Mouse (Mus musculus): ENCODE measurements around the gene Mcrip2. TPM values are rescaled to one million over a fixed set of nuclear protein-coding genes. Genes with fewer than 3 reads are reported as not detected.

Gene Mcrip2
- total RNA-seq, 1 experiment, result 12.3 TPM

DNA sequence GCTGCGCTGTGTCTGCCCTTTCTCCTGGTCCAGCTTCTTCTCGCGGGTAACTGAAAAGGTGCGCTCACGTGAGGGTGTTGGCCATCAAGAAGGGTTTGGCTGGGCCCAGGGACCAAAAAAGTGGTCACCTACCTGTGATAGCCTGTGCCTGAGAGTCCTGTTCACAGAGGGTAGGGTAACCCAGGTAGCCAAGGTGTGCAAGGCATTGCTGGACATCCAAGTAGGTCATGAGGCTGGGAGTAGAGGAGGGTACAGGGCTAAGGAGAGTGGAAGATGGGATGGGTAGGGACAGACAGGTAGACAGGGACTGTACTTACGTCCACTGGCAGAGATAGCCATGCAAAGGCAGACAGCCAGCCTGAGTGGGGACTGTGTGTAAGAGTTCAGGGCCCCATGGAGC is 28.0 kb downstream of the Mcrip2 start:
- in situ Hi-C loops (cut with MboI; ENCODE audit: low sequenced_read_pairs in 2 of 2, unreplicated experiment in 2 of 2), result no loop called here
- Histone ChIP-seq H3K4me1 (ENCODE audit: control insufficient read depth in 2 of 2, insufficient read depth in 2 of 2, low read length in 2 of 2, poor library complexity in 1 of 2) (peaks cover 2 to 16% of the 10 kb centered on the region in 2 experiments; a peak in 1 of 4 replicates), H3K4me3 (ENCODE audit: insufficient read depth in 1 of 2, low read depth in 1 of 2, low read length in 2 of 2, poor library complexity in 1 of 2, severe bottlenecking in 1 of 2) (no peak overlapping the region)

DNA sequence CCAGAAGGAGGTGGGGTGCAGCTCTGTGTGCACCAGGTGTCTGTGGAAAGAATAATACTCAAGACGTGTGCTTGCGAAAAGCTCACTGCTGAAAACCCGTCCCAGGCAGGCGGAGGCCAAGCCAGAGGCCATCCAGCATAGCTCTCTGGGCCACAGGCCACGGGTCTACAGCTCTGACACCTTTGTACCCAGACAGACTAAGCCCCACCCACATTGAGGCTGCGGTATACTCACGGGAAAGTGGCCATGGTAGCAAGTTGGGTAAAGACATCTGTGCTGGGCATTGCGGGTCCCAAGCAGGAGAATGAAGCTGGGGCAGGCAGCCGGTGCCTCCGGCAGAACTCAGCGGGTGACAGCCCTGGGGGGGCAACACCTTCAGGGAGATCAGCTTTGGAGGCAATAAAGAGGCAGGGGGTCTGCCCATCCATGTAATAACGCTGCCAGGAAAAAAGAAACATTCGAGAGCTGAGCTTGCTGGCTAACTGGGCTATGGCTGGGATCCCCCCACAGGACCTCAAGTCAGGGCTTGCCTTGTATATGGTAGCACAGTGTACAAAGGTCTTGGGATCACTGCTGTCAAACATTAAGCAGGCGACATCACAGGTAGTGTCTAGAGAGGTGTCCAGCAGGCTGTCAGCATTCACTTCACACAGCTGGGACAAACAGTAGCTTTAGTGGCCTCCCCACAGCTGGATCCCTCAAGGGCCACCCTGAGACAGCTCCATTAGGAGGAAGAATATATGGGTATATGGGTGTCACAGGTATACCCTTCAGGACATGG is 28.9 kb downstream of the Mcrip2 start:
- peaks cover 55% of the 10 kb centered on the region for H3K36me3 ChIP-seq (ENCODE audit: control insufficient read depth, insufficient read depth, low read length, poor library complexity, severe bottlenecking)
- no peak overlapping the region for H3K9ac ChIP-seq (ENCODE audit: insufficient read depth, low read depth, low read length, poor library complexity, severe bottlenecking)
- H3K4me1 ChIP-seq (ENCODE audit: control insufficient read depth in 2 of 2, insufficient read depth in 2 of 2, low read length in 2 of 2, poor library complexity in 1 of 2), result peaks cover 1 to 23% of the 10 kb centered on the region in 2 experiments; a peak in 1 of 4 replicates
- TF ChIP-seq ZC3H11A (IDR thresholded peaks at IDR 0.05; ENCODE audit: borderline replicate concordance, low read depth, low read length), result no peak
- no peak for TF ChIP-seq CHD2 (IDR thresholded peaks at IDR 0.05; ENCODE audit: low read depth, low read length)
- no peak for TF ChIP-seq MAFK (IDR thresholded peaks at IDR 0.05; ENCODE audit: insufficient read depth, low read depth, low read length)
- TF ChIP-seq HCFC1 (IDR thresholded peaks at IDR 0.05; ENCODE audit: borderline replicate concordance, insufficient read depth, low read length), result no peak
- TF ChIP-seq ZNF384 (IDR thresholded peaks at IDR 0.05; ENCODE audit: low read depth, low read length), result no peak
- DNase-seq (ENCODE audit: low read depth, low spot score), result no peak
- no peaks in the 10 kb centered on the region for H3K9me3 ChIP-seq (ENCODE audit: control insufficient read depth, insufficient read depth, low read depth, low read length)
- H3K4me3 ChIP-seq (ENCODE audit: insufficient read depth in 1 of 2, low read depth in 1 of 2, low read length in 2 of 2, poor library complexity in 1 of 2, severe bottlenecking in 1 of 2), result no peak overlapping the region
- in situ Hi-C loops (cut with MboI; ENCODE audit: low sequenced_read_pairs in 2 of 2, unreplicated experiment in 2 of 2), result no loop called here
- H3K27ac ChIP-seq (ENCODE audit: insufficient read depth, low read depth, low read length, poor library complexity, severe bottlenecking), result no peak overlapping the region

More for the DNA sequence above, 28.0 kb downstream of the Mcrip2 start:
- Histone ChIP-seq H3K9me3 (ENCODE audit: control insufficient read depth, insufficient read depth, low read depth, low read length) (no peaks in the 10 kb centered on the region), H3K9ac (ENCODE audit: insufficient read depth, low read depth, low read length, poor library complexity, severe bottlenecking) (no peak overlapping the region), H3K36me3 (ENCODE audit: control insufficient read depth, insufficient read depth, low read length, poor library complexity, severe bottlenecking) (peaks cover 47% of the 10 kb centered on the region), H3K27ac (ENCODE audit: insufficient read depth, low read depth, low read length, poor library complexity, severe bottlenecking) (no peak overlapping the region)
- TF ChIP-seq CHD2 (IDR thresholded peaks at IDR 0.05; ENCODE audit: low read depth, low read length) (no peak), MAFK (IDR thresholded peaks at IDR 0.05; ENCODE audit: insufficient read depth, low read depth, low read length) (no peak), ZC3H11A (IDR thresholded peaks at IDR 0.05; ENCODE audit: borderline replicate concordance, low read depth, low read length) (no peak), ZNF384 (IDR thresholded peaks at IDR 0.05; ENCODE audit: low read depth, low read length) (no peak), HCFC1 (IDR thresholded peaks at IDR 0.05; ENCODE audit: borderline replicate concordance, insufficient read depth, low read length) (no peak)
- DNase-seq (ENCODE audit: low read depth, low spot score), result no peak

DNA sequence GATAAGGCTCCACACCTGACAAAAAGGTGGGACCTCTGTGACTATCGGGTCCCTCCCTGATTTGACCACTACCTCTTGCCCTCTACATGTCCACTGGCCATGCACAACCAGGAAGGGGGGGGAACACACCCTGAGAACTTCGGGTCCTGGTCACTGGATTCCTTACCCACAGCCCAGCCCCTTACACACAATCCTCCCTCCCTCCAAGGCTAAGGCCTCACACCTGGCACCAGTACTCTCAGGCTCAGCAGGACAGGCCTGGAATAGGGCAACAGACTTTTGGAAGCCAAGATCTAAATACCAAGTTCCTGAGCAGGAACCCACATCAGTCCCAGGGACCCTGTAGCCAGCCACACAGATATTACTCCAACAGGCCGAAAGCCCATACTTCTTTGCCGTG is 29.7 kb downstream of the Mcrip2 start:
- Histone ChIP-seq H3K9ac (ENCODE audit: insufficient read depth, low read depth, low read length, poor library complexity, severe bottlenecking) (no peak overlapping the region), H3K9me3 (ENCODE audit: control insufficient read depth, insufficient read depth, low read depth, low read length) (no peaks in the 10 kb centered on the region), H3K36me3 (ENCODE audit: control insufficient read depth, insufficient read depth, low read length, poor library complexity, severe bottlenecking) (peaks cover 56% of the 10 kb centered on the region), H3K4me1 (ENCODE audit: control insufficient read depth in 2 of 2, insufficient read depth in 2 of 2, low read length in 2 of 2, poor library complexity in 1 of 2) (peaks cover 0 to 24% of the 10 kb centered on the region in 2 experiments; a peak in 1 of 4 replicates), H3K27ac (ENCODE audit: insufficient read depth, low read depth, low read length, poor library complexity, severe bottlenecking) (no peak overlapping the region), H3K4me3 (ENCODE audit: insufficient read depth in 1 of 2, low read depth in 1 of 2, low read length in 2 of 2, poor library complexity in 1 of 2, severe bottlenecking in 1 of 2) (no peak overlapping the region)
- in situ Hi-C loops (cut with MboI; ENCODE audit: low sequenced_read_pairs in 2 of 2, unreplicated experiment in 2 of 2), result no loop called here
- DNase-seq (ENCODE audit: low read depth, low spot score), result no peak
- TF ChIP-seq MAFK (IDR thresholded peaks at IDR 0.05; ENCODE audit: insufficient read depth, low read depth, low read length), result no peak
- no peak for TF ChIP-seq ZC3H11A (IDR thresholded peaks at IDR 0.05; ENCODE audit: borderline replicate concordance, low read depth, low read length)
- TF ChIP-seq CHD2 (IDR thresholded peaks at IDR 0.05; ENCODE audit: low read depth, low read length), result no peak
- no peak for TF ChIP-seq HCFC1 (IDR thresholded peaks at IDR 0.05; ENCODE audit: borderline replicate concordance, insufficient read depth, low read length)

DNA sequence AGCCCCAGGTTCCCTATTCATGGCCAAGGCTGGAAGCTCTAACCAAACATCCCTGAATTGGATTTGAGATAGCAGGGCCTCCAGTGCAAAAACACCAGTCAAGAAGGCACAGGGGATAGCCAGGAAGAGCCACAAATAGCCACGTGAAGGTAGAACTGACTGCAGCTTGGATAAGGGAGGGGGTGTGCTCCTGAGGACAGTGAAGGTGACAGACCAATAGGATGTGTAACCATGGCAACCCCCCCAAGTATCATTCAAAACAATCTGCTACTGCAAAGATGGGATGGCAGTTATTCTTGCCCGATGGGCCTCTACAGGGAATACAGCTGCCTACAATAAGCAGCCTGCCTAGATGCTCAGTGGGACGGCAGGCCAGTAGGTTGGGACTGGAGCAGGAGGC is 31.0 kb downstream of the Mcrip2 start:
- no peak for TF ChIP-seq ZC3H11A (IDR thresholded peaks at IDR 0.05; ENCODE audit: borderline replicate concordance, low read depth, low read length)
- TF ChIP-seq CHD2 (IDR thresholded peaks at IDR 0.05; ENCODE audit: low read depth, low read length), result no peak
- no peak for TF ChIP-seq HCFC1 (IDR thresholded peaks at IDR 0.05; ENCODE audit: borderline replicate concordance, insufficient read depth, low read length)
- TF ChIP-seq MAFK (IDR thresholded peaks at IDR 0.05; ENCODE audit: insufficient read depth, low read depth, low read length), result no peak
- TF ChIP-seq ZNF384 (IDR thresholded peaks at IDR 0.05; ENCODE audit: low read depth, low read length), result no peak
- Histone ChIP-seq H3K4me1 (ENCODE audit: control insufficient read depth in 2 of 2, insufficient read depth in 2 of 2, low read length in 2 of 2, poor library complexity in 1 of 2) (peaks cover 0 to 19% of the 10 kb centered on the region in 2 experiments; a peak in 1 of 4 replicates), H3K4me3 (ENCODE audit: insufficient read depth in 1 of 2, low read depth in 1 of 2, low read length in 2 of 2, poor library complexity in 1 of 2, severe bottlenecking in 1 of 2) (no peak overlapping the region), H3K9ac (ENCODE audit: insufficient read depth, low read depth, low read length, poor library complexity, severe bottlenecking) (no peak overlapping the region), H3K36me3 (ENCODE audit: control insufficient read depth, insufficient read depth, low read length, poor library complexity, severe bottlenecking) (peaks cover 56% of the 10 kb centered on the region), H3K27ac (ENCODE audit: insufficient read depth, low read depth, low read length, poor library complexity, severe bottlenecking) (no peak overlapping the region), H3K9me3 (ENCODE audit: control insufficient read depth, insufficient read depth, low read depth, low read length) (no peaks in the 10 kb centered on the region)
- in situ Hi-C loops (cut with MboI; ENCODE audit: low sequenced_read_pairs in 2 of 2, unreplicated experiment in 2 of 2), result no loop called here
- DNase-seq (ENCODE audit: low read depth, low spot score), result no peak
